Mouse (Mus musculus): ENCODE data around the gene Nek5. TPM values are rescaled to one million over a fixed set of nuclear protein-coding genes. Genes with fewer than 3 reads are reported as not detected.

The Nek5 gene
- under 1 TPM in 1 of 2 experiments, not detected in 1; 0.33 TPM for total RNA-seq (2021)
- long read RNA-seq, experiment 1: 0 reads
- long read RNA-seq, experiment 2, partial matches to known transcripts: 0 of 1 reads
- long read RNA-seq, experiment 2, other reads (novel, unspliced or antisense): 1 of 1 reads

GRCm38 (mm10) chr8:22124220-22125152 is at the start of gene Nek5:
Nek5 (minus strand) TSS chr8:22125053.
- DNase-seq: peak; percentile 14 to 29

- DNase-seq: no peak
Observed at GRCm38 (mm10) chr8:22169167-22169566, 44.3 kb upstream of the Nek5 start.

GRCm38 (mm10) chr8:22166080-22166603 is 41.3 kb upstream of the Nek5 start, which contains the start of gene Nek3:
Nek3 (minus strand) TSS chr8:22166435.
- peak; percentile 87 to 90 for DNase-seq

GRCm38 (mm10) chr8:22165251-22166079 is 40.6 kb upstream of the Nek5 start:
- peak in 1 of 2 experiments; percentile 9 for DNase-seq

- DNase-seq: no peak
Observed at GRCm38 (mm10) chr8:22164431-22164830, 39.6 kb upstream of the Nek5 start.

- no peak for DNase-seq
Observed at GRCm38 (mm10) chr8:22162206-22162605, 37.4 kb upstream of the Nek5 start.

GRCm38 (mm10) chr8:22150345-22150663 is 25.5 kb upstream of the Nek5 start:
- no peak for DNase-seq

- no peak for DNase-seq
Observed at GRCm38 (mm10) chr8:22149643-22150344, 24.9 kb upstream of the Nek5 start.

- no peak for DNase-seq
Observed at GRCm38 (mm10) chr8:22148367-22148740, 23.5 kb upstream of the Nek5 start.

GRCm38 (mm10) chr8:22147706-22148366 is 23.0 kb upstream of the Nek5 start:
- no peak for DNase-seq

- no peak for DNase-seq
Observed at GRCm38 (mm10) chr8:22145831-22146230, 21.0 kb upstream of the Nek5 start.

- no peak for DNase-seq
Observed at GRCm38 (mm10) chr8:22143764-22144491, 19.1 kb upstream of the Nek5 start.

- DNase-seq: no peak
Observed at GRCm38 (mm10) chr8:22142592-22142991, 17.7 kb upstream of the Nek5 start.

GRCm38 (mm10) chr8:22141836-22142385 is 17.1 kb upstream of the Nek5 start:
- DNase-seq: no peak

- peak; percentile 55 to 67 for DNase-seq
Observed at GRCm38 (mm10) chr8:22136462-22136861, 11.6 kb upstream of the Nek5 start.

GRCm38 (mm10) chr8:22134750-22135135 is 9.9 kb upstream of the Nek5 start:
- DNase-seq: no peak

GRCm38 (mm10) chr8:22134078-22134749 is 9.4 kb upstream of the Nek5 start:
- no peak for DNase-seq

- no peak for DNase-seq
Observed at GRCm38 (mm10) chr8:22132062-22132461, 7.2 kb upstream of the Nek5 start.

GRCm38 (mm10) chr8:22107020-22107419 is 17.8 kb downstream of the Nek5 start:
- no peak for DNase-seq

- peak in 1 of 2 experiments; percentile 7 for DNase-seq
Observed at GRCm38 (mm10) chr8:22091568-22091967, 33.3 kb downstream of the Nek5 start.
